Mouse (Mus musculus) urinary bladder, postnatal 36 days (tissue): ENCODE measurements around the gene Grb2.
A peak's percentile ranks its signal among the peaks of the same experiment; 100 is the strongest.

Experiments used
- DNase-seq, 2 experiments: peaks; one replicate each; pipeline ENCODE4 v3.0.0; 2022; ENCODE audit warnings: low spot score in 2 of 2, mixed read lengths in 1 of 2

The Grb2 gene

GRCm38 (mm10) chr11:115628465-115629101, 79.8 kb downstream of the Grb2 start:
- no peak for DNase-seq

GRCm38 (mm10) chr11:115627705-115628464, 80.5 kb downstream of the Grb2 start, which contains the start of gene Slc25a19:
Slc25a19 (minus strand) TSS chr11:115628295.
- DNase-seq: peak; percentile 99

GRCm38 (mm10) chr11:115626824-115627616, 81.4 kb downstream of the Grb2 start:
- no peak for DNase-seq

- peak in 1 of 2 experiments; percentile 52 for DNase-seq
These were observed 82.5 kb downstream of the Grb2 start for GRCm38 (mm10) chr11:115625877-115626276.

GRCm38 (mm10) chr11:115623487-115624070, 84.8 kb downstream of the Grb2 start:
- no peak for DNase-seq

- DNase-seq: no peak
These were observed 88.4 kb downstream of the Grb2 start for GRCm38 (mm10) chr11:115619949-115620348.

GRCm38 (mm10) chr11:115618732-115619516, 89.5 kb downstream of the Grb2 start:
- no peak for DNase-seq

GRCm38 (mm10) chr11:115618001-115618400, 90.4 kb downstream of the Grb2 start:
- no peak for DNase-seq

- DNase-seq: no peak
These were observed 91.5 kb downstream of the Grb2 start for GRCm38 (mm10) chr11:115616893-115617292.

GRCm38 (mm10) chr11:115616371-115616770, 92.0 kb downstream of the Grb2 start:
- DNase-seq: peak; percentile 47 to 56

GRCm38 (mm10) chr11:115615875-115616274, 92.5 kb downstream of the Grb2 start:
- peak in 1 of 2 experiments; percentile 61 for DNase-seq

- no peak for DNase-seq
These were observed 93.1 kb downstream of the Grb2 start for GRCm38 (mm10) chr11:115615108-115615825.

- DNase-seq: no peak
These were observed 93.9 kb downstream of the Grb2 start for GRCm38 (mm10) chr11:115614346-115615107.

GRCm38 (mm10) chr11:115613138-115613945, 95.1 kb downstream of the Grb2 start:
- DNase-seq: no peak

GRCm38 (mm10) chr11:115612410-115613137, 95.8 kb downstream of the Grb2 start, which contains the start of gene Mif4gd:
Mif4gd (minus strand) TSS chr11:115612969.
- DNase-seq: peak; percentile 94 to 95

GRCm38 (mm10) chr11:115612059-115612409, 96.4 kb downstream of the Grb2 start:
- peak; percentile 81 to 84 for DNase-seq

GRCm38 (mm10) chr11:115611173-115611572, 97.2 kb downstream of the Grb2 start:
- DNase-seq: no peak

- DNase-seq: no peak
These were observed 98.8 kb downstream of the Grb2 start for GRCm38 (mm10) chr11:115609576-115609975.
